Mouse (Mus musculus) CH12.LX (cell line): ENCODE measurements around the gene Dnajb5. TPM values are rescaled to one million over a fixed set of nuclear protein-coding genes. Genes with fewer than 3 reads are reported as not detected.

Experiments
- DNase-seq: peaks from one replicate; pipeline ENCODE4 v3.0.0-alpha.2; 2013; ENCODE audit errors: extremely low read depth
- H3K27ac ChIP-seq: 2 replicates; pipeline ENCODE4 v1.5.1; 2012; ENCODE audit warnings: low read depth, mild to moderate bottlenecking, control low read depth, moderate library complexity; ENCODE audit not compliant: insufficient read depth
- H3K27me3 ChIP-seq: replicated peaks from 2 replicates; pipeline ENCODE3; 2012; ENCODE audit warnings: inconsistent platforms
- H3K36me3 ChIP-seq, 2 experiments: replicated peaks in 1 of 2; 2 replicates each; pipeline versions ENCODE3 to v1.6.1; 2012; ENCODE audit warnings: inconsistent platforms in 1 of 2, low read length in 1 of 2, mild to moderate bottlenecking in 1 of 2, mixed read lengths in 1 of 2, moderate library complexity in 1 of 2; ENCODE audit not compliant: control insufficient read depth in 1 of 2, insufficient read depth in 1 of 2
- H3K4me1 ChIP-seq, 2 experiments: 2 replicates each; pipeline ENCODE4 v1.6.1; 2012; ENCODE audit warnings: inconsistent platforms in 1 of 2, moderate library complexity in 1 of 2; ENCODE audit not compliant: insufficient read depth in 2 of 2, control insufficient read depth in 1 of 2
- H3K4me2 ChIP-seq: 2 replicates; pipeline ENCODE4 v1.6.1; 2012; ENCODE audit warnings: low read depth, mild to moderate bottlenecking, control low read depth; ENCODE audit not compliant: poor library complexity, insufficient read depth, severe bottlenecking
- H3K4me3 ChIP-seq, 3 experiments: fragments of 150-350 bp in 1 of 3; sonication (generic) in 1 of 3; replicated peaks in 1 of 3; 2 replicates each; pipeline versions ENCODE3 to v1.5.1; 2011 to 2012; ENCODE audit warnings: low read depth in 2 of 3, low read length in 2 of 3, mild to moderate bottlenecking in 2 of 3, moderate library complexity in 2 of 3, control low read depth in 1 of 3, improper control_type of control experiment in 1 of 3, inconsistent platforms in 1 of 3, mixed read lengths in 1 of 3; ENCODE audit not compliant: poor library complexity in 1 of 3
- H3K79me2 ChIP-seq: replicated peaks from 2 replicates; pipeline ENCODE4 v1.6.1; 2012; ENCODE audit warnings: mild to moderate bottlenecking, moderate library complexity; ENCODE audit not compliant: control insufficient read depth, poor library complexity, insufficient read depth, severe bottlenecking; ENCODE audit errors: extremely low read depth
- H3K9ac ChIP-seq: 2 replicates; pipeline ENCODE4 v1.6.1; 2012; ENCODE audit warnings: low read depth, mild to moderate bottlenecking, control low read depth, moderate library complexity; ENCODE audit not compliant: insufficient read depth
- H3K9me3 ChIP-seq: replicated peaks from 2 replicates; pipeline ENCODE3; 2012; ENCODE audit warnings: low read length, inconsistent platforms, mixed read lengths
- BHLHE40 ChIP-seq: IDR thresholded peaks from 2 replicates; pipeline ENCODE4 v1.6.1; 2011; ENCODE audit warnings: mild to moderate bottlenecking, low read depth, low read length, improper control_type of control experiment
- CHD2 ChIP-seq: IDR thresholded peaks from 2 replicates; pipeline ENCODE4 v1.6.1; 2011; ENCODE audit warnings: low read length, improper control_type of control experiment
- JUND ChIP-seq: conservative IDR thresholded peaks from 2 replicates; pipeline ENCODE4 v1.6.1; 2011; ENCODE audit warnings: low read depth, low read length, improper control_type of control experiment
- KAT2A ChIP-seq: IDR thresholded peaks from 2 replicates; pipeline ENCODE4 v1.6.1; 2012; ENCODE audit warnings: low read length, improper control_type of control experiment, inconsistent platforms; ENCODE audit not compliant: insufficient replicate concordance
- MYC ChIP-seq: IDR thresholded peaks from 2 replicates; pipeline ENCODE4 v1.6.1; 2011; ENCODE audit warnings: low read depth, mild to moderate bottlenecking, improper control_type of control experiment, low read length
- NRF1 ChIP-seq: IDR thresholded peaks from 2 replicates; pipeline ENCODE4 v1.6.1; 2014; ENCODE audit warnings: low read depth, mild to moderate bottlenecking, inconsistent platforms, low read length, improper control_type of control experiment, moderate library complexity
- RAD21 ChIP-seq: IDR thresholded peaks from 2 replicates; pipeline ENCODE4 v1.6.1; 2011; ENCODE audit warnings: low read depth, mild to moderate bottlenecking, low read length, improper control_type of control experiment, moderate library complexity
- SIN3A ChIP-seq: IDR thresholded peaks from 2 replicates; pipeline ENCODE4 v1.6.1; 2012; ENCODE audit warnings: low read length, improper control_type of control experiment, inconsistent platforms
- SMC3 ChIP-seq: IDR thresholded peaks from 2 replicates; pipeline ENCODE4 v1.6.1; 2011; ENCODE audit warnings: low read depth, low read length, improper control_type of control experiment
- TBP ChIP-seq: conservative IDR thresholded peaks from 2 replicates; pipeline ENCODE4 v1.6.1; 2011; ENCODE audit warnings: low read depth, low read length, improper control_type of control experiment
- TCF12 ChIP-seq: IDR thresholded peaks from 2 replicates; pipeline ENCODE4 v1.6.1; 2014; ENCODE audit warnings: low read depth, mild to moderate bottlenecking, inconsistent platforms, low read length, improper control_type of control experiment
- UBTF ChIP-seq: IDR thresholded peaks from 2 replicates; pipeline ENCODE4 v1.6.1; 2012; ENCODE audit warnings: low read depth, mild to moderate bottlenecking, inconsistent platforms, low read length, improper control_type of control experiment, moderate library complexity
- USF1 ChIP-seq: IDR thresholded peaks from 2 replicates; pipeline ENCODE4 v1.6.1; 2014; ENCODE audit warnings: low read depth, mild to moderate bottlenecking, inconsistent platforms, low read length, improper control_type of control experiment
- USF2 ChIP-seq: conservative IDR thresholded peaks from 2 replicates; pipeline ENCODE4 v1.6.1; 2011; ENCODE audit warnings: low read depth, low read length, improper control_type of control experiment
- ZC3H11A ChIP-seq: IDR thresholded peaks from 2 replicates; pipeline ENCODE4 v1.6.1; 2012; ENCODE audit warnings: low read depth, mild to moderate bottlenecking, inconsistent platforms, low read length, improper control_type of control experiment
- ZKSCAN1 ChIP-seq: IDR thresholded peaks from 2 replicates; pipeline ENCODE4 v1.6.1; 2012; ENCODE audit warnings: low read depth, inconsistent platforms, low read length, improper control_type of control experiment, borderline replicate concordance
- ZMIZ1 ChIP-seq: IDR thresholded peaks from 2 replicates; pipeline ENCODE4 v1.6.1; 2012; ENCODE audit warnings: low read depth, mild to moderate bottlenecking, inconsistent platforms, low read length, improper control_type of control experiment
- ZNF384 ChIP-seq: IDR thresholded peaks from 2 replicates; pipeline ENCODE4 v1.6.1; 2012; ENCODE audit warnings: low read depth, low read length, improper control_type of control experiment, inconsistent platforms
- dilution Hi-C: fragments of 300-500 bp; cut with MboI; formaldehyde crosslinking; loops from 2 replicates; pipeline ENCODE4 v1.14.3; 2020; ENCODE audit warnings: low sequenced_read_pairs; ENCODE audit not compliant: extremely low pct_unique_long_range_greater_than_20kb, extremely low pct_ligation_motif_present
- in situ Hi-C: fragments of 300-500 bp; cut with MboI; formaldehyde crosslinking; loops from 3 replicates; pipeline ENCODE4 v1.14.3; 2019; ENCODE audit warnings: low sequenced_read_pairs, low pct_ligation_motif_present, low pct_unique_long_range_greater_than_20kb, mixed read lengths
- polyA plus RNA-seq: library from polyadenylated mRNA; unstranded; fragments of >175 nt; gene quantifications from 2 replicates; pipeline ENCODE4 v1.2.1, GENCODE M21; 2012; ENCODE audit warnings: low read depth; ENCODE audit not compliant: insufficient read length
- total RNA-seq, 2 experiments: library from RNA; depleted of rRNA; stranded (reverse); fragments of 300-350 nt in 1 of 2; fragments of >200 nt in 1 of 2; gene quantifications; 2 replicates each; pipeline ENCODE4 v1.2.3; 2012 to 2014

The Dnajb5 gene
- total and polyA plus RNA-seq, 3 experiments, result 1.9 to 3.9 (median 2.7) TPM

- Histone ChIP-seq H3K4me3 (no peak overlapping the region), H3K27me3 (no peaks in the 10 kb centered on the region), H3K9ac (no peak overlapping the region), H3K36me3 (peaks cover 4 to 37% of the 10 kb centered on the region in 2 experiments), H3K79me2 (no peaks in the 10 kb centered on the region), H3K4me2 (no peak overlapping the region), H3K27ac (no peak overlapping the region), H3K4me1 (peaks cover 0 to 14% of the 10 kb centered on the region in 2 experiments; a peak in 2 of 4 replicates), H3K9me3 (no peaks in the 10 kb centered on the region)
- dilution Hi-C loops, result no loop called here
- no peak for DNase-seq
- TF ChIP-seq MYC (no peak), USF2 (no peak), UBTF (no peak), TCF12 (no peak), ZKSCAN1 (no peak), CHD2 (no peak), KAT2A (no peak)
- in situ Hi-C loops, result no loop called here
Observed at GRCm38 (mm10) chr4:42958942-42959341, 9.3 kb downstream of the Dnajb5 start.

DNA sequence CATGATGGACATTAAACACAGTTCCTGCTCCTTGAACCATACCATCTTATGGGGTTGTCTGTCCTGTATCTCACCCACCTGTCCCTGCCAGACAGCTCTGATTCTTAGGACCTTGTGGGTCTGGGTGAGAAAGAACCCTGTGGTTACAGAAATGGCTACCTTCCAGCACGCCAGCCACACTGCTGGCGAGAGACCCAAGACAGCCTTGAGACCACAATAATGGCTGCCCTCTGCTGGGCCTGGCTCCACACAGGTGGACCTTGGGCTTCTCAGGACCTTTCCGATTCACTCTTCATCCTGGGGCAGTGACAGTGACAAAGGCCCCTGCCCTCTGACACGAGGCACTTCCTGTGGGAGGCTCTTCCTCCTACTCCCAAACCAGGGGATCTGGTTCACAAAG lies 9.8 kb downstream of the Dnajb5 start:
- Histone ChIP-seq H3K9ac (no peak overlapping the region), H3K9me3 (no peaks in the 10 kb centered on the region), H3K4me1 (peaks cover 0 to 10% of the 10 kb centered on the region in 2 experiments; a peak in 2 of 4 replicates), H3K4me2 (no peak overlapping the region), H3K79me2 (no peaks in the 10 kb centered on the region), H3K27ac (no peak overlapping the region), H3K4me3 (no peak overlapping the region), H3K36me3 (peaks cover 4 to 37% of the 10 kb centered on the region in 2 experiments), H3K27me3 (no peaks in the 10 kb centered on the region)
- dilution Hi-C loops (no loop called here), in situ Hi-C loops (no loop called here)
- DNase-seq, result no peak
- TF ChIP-seq SMC3 (no peak), RAD21 (no peak), BHLHE40 (no peak), USF2 (no peak), ZMIZ1 (no peak), ZC3H11A (no peak), ZKSCAN1 (no peak), JUND (no peak), CHD2 (no peak), SIN3A (no peak), USF1 (no peak), NRF1 (no peak), TBP (no peak), ZNF384 (no peak)
